Mouse (Mus musculus): Measurements from ENCODE around the gene Hpcal1.

DNA sequence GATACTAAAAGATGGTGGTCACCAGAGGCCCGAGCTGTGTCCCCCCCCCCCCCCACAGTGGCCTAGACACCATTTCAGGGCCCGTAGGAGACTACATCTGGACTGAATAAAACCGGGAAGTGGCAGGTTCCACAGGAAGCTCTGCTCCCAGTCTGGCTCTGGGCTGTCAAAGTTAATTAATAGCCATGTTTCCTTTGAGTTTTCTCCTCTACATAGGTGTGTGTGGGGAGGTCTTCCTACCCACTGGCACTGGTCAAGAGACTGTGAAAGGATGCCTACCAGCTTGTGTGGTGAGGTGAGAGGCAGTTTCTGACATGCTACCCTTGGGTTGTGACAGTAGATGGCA, 20.1 kb downstream of the Hpcal1 start:
- TF ChIP-seq CTCF (IDR thresholded peaks at IDR 0.05; ENCODE audit: control insufficient read depth, insufficient read depth, insufficient replicate concordance, low read depth, low read length): no peak
- TF ChIP-seq POLR2A (IDR thresholded peaks at IDR 0.05; ENCODE audit: control insufficient read depth, low read depth, low read length): no peak
